Mouse (Mus musculus) forebrain, embryonic 11.5 days (tissue): ENCODE measurements around the gene Dpy19l1. TPM values are rescaled to one million over a fixed set of nuclear protein-coding genes. Genes with fewer than 3 reads are reported as not detected.

Experiments
- ATAC-seq: fragments of 200-750 bp; cut with Nextera tagmentation; replicated peaks from 2 replicates; pipeline ENCODE4 v1.8.0; 2017; ENCODE audit warnings: moderate TSS enrichment; ENCODE audit not compliant: low FRiP score
- DNase-seq: peaks from one replicate; pipeline ENCODE4 v3.0.0-alpha.2; 2017; ENCODE audit warnings: low spot score
- H3K27ac ChIP-seq: fragments of 300-500 bp; sonication (generic); 2 replicates; pipeline ENCODE4 v1.5.1; 2014; ENCODE audit warnings: low read depth, low read length
- H3K27me3 ChIP-seq: fragments of 300-500 bp; sonication (generic); 2 replicates; pipeline ENCODE4 v1.6.1; 2014; ENCODE audit warnings: mild to moderate bottlenecking, low read length, mixed read lengths; ENCODE audit not compliant: control insufficient read depth, insufficient read depth
- H3K36me3 ChIP-seq: fragments of 300-500 bp; sonication (generic); 2 replicates; pipeline ENCODE4 v1.6.1; 2014; ENCODE audit warnings: mild to moderate bottlenecking, low read length, moderate library complexity, mixed read lengths; ENCODE audit not compliant: control insufficient read depth, insufficient read depth
- H3K4me1 ChIP-seq: fragments of 300-500 bp; sonication (generic); replicated peaks from 2 replicates; pipeline ENCODE4 v1.6.1; 2014; ENCODE audit warnings: low read length, mixed read lengths; ENCODE audit not compliant: control insufficient read depth, insufficient read depth
- H3K4me2 ChIP-seq: fragments of 300-500 bp; sonication (generic); 2 replicates; pipeline ENCODE4 v1.6.1; 2014; ENCODE audit warnings: low read depth, mild to moderate bottlenecking, low read length, moderate library complexity, mixed read lengths; ENCODE audit not compliant: severe bottlenecking
- H3K4me3 ChIP-seq: fragments of 300-500 bp; sonication (generic); 2 replicates; pipeline ENCODE4 v1.5.1; 2014; ENCODE audit warnings: low read depth, low read length
- H3K9ac ChIP-seq: fragments of 300-500 bp; sonication (generic); 2 replicates; pipeline ENCODE4 v1.6.1; 2014; ENCODE audit warnings: low read length
- H3K9me3 ChIP-seq: fragments of 300-500 bp; sonication (generic); 2 replicates; pipeline ENCODE4 v1.6.1; 2016; ENCODE audit warnings: low read length, mixed read lengths; ENCODE audit not compliant: control insufficient read depth
- WGBS: fragments of 180-500 bp; shearing (Covaris S2); extraction: QIAGEN DNeasy Blood & Tissue Kit; methylation state at CpG from one replicate; pipeline ENCODE4 v1.1.7; 2014; 5-methylcytosine and 5-hydroxymethylcytosine counted together
- polyA plus RNA-seq: library from polyadenylated mRNA; unstranded; fragments of >200 nt; fragmentation: Nextera tagmentation; extraction: Ambion mirVana; gene quantifications from 2 replicates; pipeline ENCODE4 v1.2.1, GENCODE M21; 2014

Dpy19l1 gene
- polyA plus RNA-seq, 1 experiment from 2014 or later, result 21.5 TPM

GRCm38 (mm10) chr9:24420144-24420543 is 82.8 kb downstream of the Dpy19l1 start:
- Histone ChIP-seq H3K9ac (no peak overlapping the region), H3K4me2 (no peak overlapping the region), H3K36me3 (peaks cover 5% of the 10 kb centered on the region), H3K4me3 (no peak overlapping the region), H3K27ac (no peak overlapping the region), H3K4me1 (no peaks in the 10 kb centered on the region), H3K9me3 (no peaks in the 10 kb centered on the region), H3K27me3 (no peaks in the 10 kb centered on the region)
- DNase-seq, result no peak
- no peak for ATAC-seq
- 94% methylated on average over 4 of the region's 4 CpGs for WGBS

- Histone ChIP-seq H3K4me2 (no peak overlapping the region), H3K4me3 (no peak overlapping the region), H3K4me1 (no peaks in the 10 kb centered on the region), H3K9me3 (no peaks in the 10 kb centered on the region), H3K27ac (no peak overlapping the region), H3K27me3 (no peaks in the 10 kb centered on the region), H3K36me3 (peaks cover 5% of the 10 kb centered on the region), H3K9ac (no peak overlapping the region)
- no peak for DNase-seq
- WGBS, result 92% methylated on average over 5 of the region's 5 CpGs
- ATAC-seq, result no peak
Measured at GRCm38 (mm10) chr9:24418281-24418680, 84.7 kb downstream of the Dpy19l1 start.

- no peak for DNase-seq
Measured at GRCm38 (mm10) chr9:24411483-24411882, 91.5 kb downstream of the Dpy19l1 start.

GRCm38 (mm10) chr9:24410439-24410838 is 92.5 kb downstream of the Dpy19l1 start:
- 92% methylated on average over 1 of the region's 1 CpGs for WGBS
- ATAC-seq, result no peak

More at GRCm38 (mm10) chr9:24411483-24411882, 91.5 kb downstream of the Dpy19l1 start:
- Histone ChIP-seq H3K4me1 (no peaks in the 10 kb centered on the region), H3K9me3 (no peaks in the 10 kb centered on the region), H3K36me3 (no peaks in the 10 kb centered on the region), H3K27me3 (no peaks in the 10 kb centered on the region), H3K4me3 (no peak overlapping the region), H3K27ac (no peak overlapping the region), H3K4me2 (no peak overlapping the region), H3K9ac (no peak overlapping the region)
- no peak for ATAC-seq
- WGBS, result 93% methylated on average over 8 of the region's 8 CpGs

GRCm38 (mm10) chr9:24407992-24408391 is 94.9 kb downstream of the Dpy19l1 start:
- H3K4me3 ChIP-seq, result no peak overlapping the region
- 73% methylated on average over 3 of the region's 3 CpGs for WGBS
- no peaks in the 10 kb centered on the region for H3K9me3 ChIP-seq
- ATAC-seq, result no peak
- H3K4me2 ChIP-seq, result no peak overlapping the region
- H3K9ac ChIP-seq, result no peak overlapping the region
- no peaks in the 10 kb centered on the region for H3K27me3 ChIP-seq
- no peak overlapping the region for H3K27ac ChIP-seq
- H3K36me3 ChIP-seq, result no peaks in the 10 kb centered on the region
- no peak for DNase-seq
- no peaks in the 10 kb centered on the region for H3K4me1 ChIP-seq

More at GRCm38 (mm10) chr9:24410439-24410838, 92.5 kb downstream of the Dpy19l1 start:
- no peaks in the 10 kb centered on the region for H3K36me3 ChIP-seq
- H3K9ac ChIP-seq, result no peak overlapping the region
- no peak overlapping the region for H3K4me3 ChIP-seq
- H3K9me3 ChIP-seq, result no peaks in the 10 kb centered on the region
- no peak for DNase-seq
- no peaks in the 10 kb centered on the region for H3K27me3 ChIP-seq
- no peaks in the 10 kb centered on the region for H3K4me1 ChIP-seq
- no peak overlapping the region for H3K27ac ChIP-seq
- no peak overlapping the region for H3K4me2 ChIP-seq

GRCm38 (mm10) chr9:24394146-24394545 is 108.8 kb downstream of the Dpy19l1 start:
- ATAC-seq, result no peak
- no peak for DNase-seq
- WGBS, result 86% methylated on average over 3 of the region's 3 CpGs

GRCm38 (mm10) chr9:24390807-24391370 is 112.1 kb downstream of the Dpy19l1 start:
- no peaks in the 10 kb centered on the region for H3K9me3 ChIP-seq
- no peaks in the 10 kb centered on the region for H3K27me3 ChIP-seq
- no peak overlapping the region for H3K4me2 ChIP-seq
- H3K4me3 ChIP-seq, result no peak overlapping the region
- DNase-seq, result no peak
- no peaks in the 10 kb centered on the region for H3K4me1 ChIP-seq
- no peaks in the 10 kb centered on the region for H3K36me3 ChIP-seq
- H3K9ac ChIP-seq, result no peak overlapping the region
- H3K27ac ChIP-seq, result no peak overlapping the region
- no peak for ATAC-seq
- 93% methylated on average over 8 of the region's 8 CpGs for WGBS

More at GRCm38 (mm10) chr9:24394146-24394545, 108.8 kb downstream of the Dpy19l1 start:
- Histone ChIP-seq H3K9me3 (no peaks in the 10 kb centered on the region), H3K4me3 (no peak overlapping the region), H3K9ac (no peak overlapping the region), H3K4me1 (no peaks in the 10 kb centered on the region), H3K27ac (no peak overlapping the region), H3K36me3 (no peaks in the 10 kb centered on the region), H3K27me3 (no peaks in the 10 kb centered on the region), H3K4me2 (no peak overlapping the region)

GRCm38 (mm10) chr9:24387230-24387629 is 115.7 kb downstream of the Dpy19l1 start:
- no peak overlapping the region for H3K27ac ChIP-seq
- DNase-seq, result no peak
- H3K9ac ChIP-seq, result no peak overlapping the region
- no peaks in the 10 kb centered on the region for H3K9me3 ChIP-seq
- no peak for ATAC-seq
- H3K36me3 ChIP-seq, result no peaks in the 10 kb centered on the region
- H3K4me2 ChIP-seq, result no peak overlapping the region
- H3K4me1 ChIP-seq, result no peaks in the 10 kb centered on the region
- no peaks in the 10 kb centered on the region for H3K27me3 ChIP-seq
- no peak overlapping the region for H3K4me3 ChIP-seq

GRCm38 (mm10) chr9:24379321-24379720 is 123.6 kb downstream of the Dpy19l1 start:
- no peak for DNase-seq
- no peaks in the 10 kb centered on the region for H3K4me1 ChIP-seq
- H3K27ac ChIP-seq, result no peak overlapping the region
- H3K9ac ChIP-seq, result no peak overlapping the region
- no peak overlapping the region for H3K4me2 ChIP-seq
- no peaks in the 10 kb centered on the region for H3K36me3 ChIP-seq
- H3K4me3 ChIP-seq, result no peak overlapping the region
- ATAC-seq, result no peak
- H3K9me3 ChIP-seq, result no peaks in the 10 kb centered on the region
- H3K27me3 ChIP-seq, result no peaks in the 10 kb centered on the region
- 82% methylated on average over 3 of the region's 3 CpGs for WGBS
